Mouse (Mus musculus): Measurements from ENCODE around the gene Gga2. TPM values are rescaled to one million over a fixed set of nuclear protein-coding genes. Genes with fewer than 3 reads are reported as not detected.

Gene Gga2
- total RNA-seq, 2 experiments from 2014 or later, result 27.7 to 33.5 TPM

GRCm38 (mm10) chr7:121941640-121942039 lies 79.4 kb downstream of the Gga2 start:
- intact Hi-C loops (cut with DNase I), result no loop called here
- no peak for DNase-seq (ENCODE audit: low spot score in 2 of 2)

GRCm38 (mm10) chr7:121941016-121941415 lies 80.0 kb downstream of the Gga2 start:
- DNase-seq (ENCODE audit: low spot score in 2 of 2), result no peak
- intact Hi-C loops (cut with DNase I), result no loop called here

GRCm38 (mm10) chr7:121939729-121940128 lies 81.3 kb downstream of the Gga2 start:
- intact Hi-C loops (cut with DNase I), result no loop called here
- peak; percentile 70 to 93 for DNase-seq (ENCODE audit: low spot score in 2 of 2)

DNA sequence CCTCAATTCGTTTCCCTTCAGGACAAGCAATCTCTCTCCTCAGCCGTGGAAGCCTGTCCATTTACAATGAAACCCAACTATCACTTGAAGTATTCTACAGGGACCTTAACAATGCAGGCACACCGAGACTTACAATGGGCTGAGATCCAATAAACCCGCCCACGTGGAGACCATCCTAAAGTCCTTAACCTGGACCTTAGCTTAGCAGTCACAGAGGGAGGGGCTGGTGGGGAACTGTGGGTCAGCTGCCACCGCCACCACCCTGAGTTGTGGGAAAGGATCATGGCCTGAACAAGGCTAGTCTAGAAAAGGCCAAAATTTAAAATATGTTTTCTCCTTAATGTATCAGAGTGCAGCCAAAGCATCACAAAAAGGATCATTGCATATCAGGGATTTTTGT lies 81.8 kb downstream of the Gga2 start:
- no peak for DNase-seq (ENCODE audit: low spot score in 2 of 2)
- intact Hi-C loops (cut with DNase I), result no loop called here

DNA sequence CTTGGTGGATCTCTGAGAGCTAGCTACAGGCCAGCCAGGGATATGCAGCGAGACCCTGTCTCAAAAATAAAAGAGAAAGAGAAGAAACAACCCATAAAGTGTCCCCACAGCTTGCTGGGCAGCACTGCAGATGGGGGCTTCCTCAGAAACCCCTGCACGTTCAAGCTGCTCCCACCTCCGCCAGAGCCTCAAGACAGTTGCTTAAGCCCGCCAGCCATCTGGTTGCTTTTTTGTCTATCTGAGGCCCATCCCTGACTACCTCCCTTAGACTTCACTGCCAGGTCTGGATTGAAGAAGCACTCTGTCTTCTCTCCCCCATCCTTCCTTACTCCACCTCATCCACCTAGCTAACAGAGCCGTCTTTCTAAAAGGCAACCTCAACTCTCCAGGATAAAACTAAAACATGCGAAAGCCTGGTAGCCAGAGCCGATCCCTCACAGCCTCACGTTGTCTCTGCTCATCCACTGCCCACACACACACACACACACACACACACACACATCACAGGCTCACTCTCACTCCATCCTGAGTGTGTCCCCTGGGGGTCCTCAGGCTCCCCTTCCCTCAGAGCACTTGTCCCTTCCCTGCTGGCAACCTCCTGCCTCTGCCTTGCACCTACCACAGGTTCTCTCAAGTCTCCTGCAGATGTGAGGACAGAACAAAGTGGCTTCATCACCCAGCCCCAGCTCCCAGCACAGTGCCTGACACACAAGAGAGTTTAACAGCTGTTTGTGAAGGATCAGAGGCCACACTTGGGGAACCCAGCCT lies 82.7 kb downstream of the Gga2 start:
- DNase-seq (ENCODE audit: low spot score in 2 of 2), result peak; percentile 12 to 39
- intact Hi-C loops (cut with DNase I), result no loop called here

DNA sequence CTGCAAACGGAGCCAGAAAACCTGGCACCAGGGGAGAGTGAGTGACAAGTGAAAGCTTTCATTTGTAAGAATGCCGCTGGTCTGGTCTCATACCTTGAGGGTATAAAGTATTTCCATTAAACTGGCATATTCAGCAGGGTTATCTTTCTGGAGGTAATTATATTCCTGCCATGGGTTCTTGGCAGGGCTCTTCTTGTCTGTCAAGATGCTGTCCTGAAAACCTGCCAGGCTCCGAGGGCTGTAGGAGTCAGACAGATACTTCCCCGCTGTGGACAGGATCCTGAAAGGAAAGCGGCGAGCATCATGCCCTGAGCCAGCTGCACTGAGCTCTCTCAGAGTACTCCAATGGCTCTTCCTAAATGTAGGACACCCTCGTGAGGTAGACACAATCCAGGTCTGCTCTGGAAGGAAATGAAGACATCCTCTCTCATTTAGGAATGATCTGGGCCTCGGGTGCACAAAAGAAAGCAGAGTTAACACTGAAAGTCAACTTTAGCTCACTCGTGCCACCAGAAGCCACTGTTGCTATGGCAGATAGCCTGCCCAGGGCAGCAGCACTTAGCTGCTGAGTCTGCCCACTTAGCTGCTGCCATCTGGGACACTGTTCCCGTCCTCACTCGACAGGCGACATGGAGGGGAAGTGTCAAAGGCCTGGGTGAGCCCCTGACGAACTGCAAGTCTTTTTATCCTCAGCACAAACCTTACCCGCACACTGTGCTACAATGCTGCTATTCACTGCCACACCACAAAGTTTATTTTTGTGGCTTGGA lies 84.0 kb downstream of the Gga2 start:
- DNase-seq (ENCODE audit: low spot score in 2 of 2), result peak; percentile 6 to 23
- intact Hi-C loops (cut with DNase I), result no loop called here

Other genes with a start within 250 kb of the Gga2 start
- gene Scnn1b, start 156.2 kb downstream of the Gga2 start, total RNA-seq (2021), result not detected
- 10 to 100 TPM; 39.4 to 40.9 TPM for gene Cog7, start 39.5 kb downstream of the Gga2 start, total RNA-seq (2021)
- gene Ubfd1, start 46.0 kb upstream of the Gga2 start, total RNA-seq (2021), result 10 to 100 TPM; 66.1 to 67.8 TPM
- gene Ears2, start 46.0 kb upstream of the Gga2 start, total RNA-seq (2021), result 1 to 10 TPM; 8.3 to 9.0 TPM
- 100 to 1,000 TPM; 258 to 307 TPM for gene Ndufab1, start 80.7 kb upstream of the Gga2 start, total RNA-seq (2021)
- 1 to 10 TPM; 1.0 to 2.6 TPM for gene Palb2, start 111.8 kb upstream of the Gga2 start, total RNA-seq (2021)
- gene Dctn5, start 111.8 kb upstream of the Gga2 start, total RNA-seq (2021), result 100 to 1,000 TPM in 1 of 2 experiments, 10 to 100 TPM in 1; 99.1 to 105 TPM
- 1 to 10 TPM; 1.4 to 2.2 TPM for gene Plk1, start 138.2 kb upstream of the Gga2 start, total RNA-seq (2021)
- gene Ern2, start 165.0 kb upstream of the Gga2 start, total RNA-seq (2021), result under 1 TPM; 0.25 to 0.44 TPM
- 1 to 10 TPM; 3.3 to 4.0 TPM for gene Chp2, start 198.3 kb upstream of the Gga2 start, total RNA-seq (2021)

All from left cerebral cortex, postnatal 25 days (tissue).